Mouse (Mus musculus) CH12.LX (cell line): ENCODE results near the gene Rassf5.

Source experiments
- CHD2 ChIP-seq: IDR thresholded peaks from 2 replicates; pipeline ENCODE4 v1.6.1; 2011; ENCODE audit warnings: low read length, improper control_type of control experiment
- CTCF ChIP-seq, 2 experiments: IDR thresholded peaks in 1 of 2; conservative IDR thresholded peaks in 1 of 2; 2 replicates each; pipeline ENCODE4 v1.5.1; 2011 to 2012; ENCODE audit warnings: low read depth in 2 of 2, low read length in 2 of 2, improper control_type of control experiment in 1 of 2, inconsistent platforms in 1 of 2, mild to moderate bottlenecking in 1 of 2, moderate library complexity in 1 of 2
- E2F4 ChIP-seq: IDR thresholded peaks from 2 replicates; pipeline ENCODE4 v1.6.1; 2011; ENCODE audit warnings: low read depth, low read length, improper control_type of control experiment; ENCODE audit not compliant: insufficient replicate concordance
- HCFC1 ChIP-seq: IDR thresholded peaks from 2 replicates; pipeline ENCODE4 v1.6.1; 2012; ENCODE audit warnings: low read depth, mild to moderate bottlenecking, inconsistent platforms, low read length, improper control_type of control experiment
- KAT2A ChIP-seq: IDR thresholded peaks from 2 replicates; pipeline ENCODE4 v1.6.1; 2012; ENCODE audit warnings: low read length, improper control_type of control experiment, inconsistent platforms; ENCODE audit not compliant: insufficient replicate concordance
- POLR2A ChIP-seq: IDR thresholded peaks from 2 replicates; pipeline ENCODE4 v1.6.1; 2011; ENCODE audit warnings: low read depth, mild to moderate bottlenecking, improper control_type of control experiment, low read length
- TCF12 ChIP-seq: IDR thresholded peaks from 2 replicates; pipeline ENCODE4 v1.6.1; 2014; ENCODE audit warnings: low read depth, mild to moderate bottlenecking, inconsistent platforms, low read length, improper control_type of control experiment
- USF1 ChIP-seq: IDR thresholded peaks from 2 replicates; pipeline ENCODE4 v1.6.1; 2014; ENCODE audit warnings: low read depth, mild to moderate bottlenecking, inconsistent platforms, low read length, improper control_type of control experiment

GRCm38 (mm10) chr1:131141449-131141848 is 103.6 kb downstream of the Rassf5 start:
- TF ChIP-seq KAT2A (no peak), CTCF (conservative IDR thresholded peaks at IDR 0.05 in 1 of 2, IDR thresholded peaks at IDR 0.05 in 1 of 2; ENCODE audit: low read depth in 2 of 2, low read length in 2 of 2) (no peak), E2F4 (no peak), TCF12 (no peak), CHD2 (no peak), HCFC1 (no peak), USF1 (no peak), POLR2A (no peak)
